Mouse (Mus musculus) liver, embryonic 14.5 days (tissue): ENCODE data around the gene Cda. TPM values are rescaled to one million over a fixed set of nuclear protein-coding genes. Genes with fewer than 3 reads are reported as not detected.

ENCODE experiments used
- ATAC-seq: fragments of 200-750 bp; cut with Nextera tagmentation; 2 replicates; pipeline ENCODE4 v1.8.0; 2017; ENCODE audit warnings: moderate number of reproducible peaks, mild to moderate bottlenecking, moderate library complexity; ENCODE audit not compliant: insufficient read depth
- DNase-seq, 3 experiments: peaks; one replicate each; pipeline ENCODE4 v3.0.0-alpha.2; 2012 to 2013; ENCODE audit warnings: low read depth in 3 of 3, low spot score in 3 of 3
- H3K27ac ChIP-seq: fragments of 300-500 bp; sonication (generic); 2 replicates; pipeline ENCODE4 v1.5.1; 2014; ENCODE audit warnings: moderate library complexity, mild to moderate bottlenecking, control low read depth, inconsistent platforms
- H3K27me3 ChIP-seq: fragments of 300-500 bp; sonication (generic); 2 replicates; pipeline ENCODE4 v1.6.1; 2014; ENCODE audit warnings: mild to moderate bottlenecking, low read length, moderate library complexity; ENCODE audit not compliant: control insufficient read depth, insufficient read depth
- H3K36me3 ChIP-seq: fragments of 300-500 bp; sonication (generic); replicated peaks from 2 replicates; pipeline ENCODE4 v1.6.1; 2014; ENCODE audit warnings: low read depth; ENCODE audit not compliant: control insufficient read depth, insufficient read depth
- H3K4me1 ChIP-seq, 2 experiments: fragments of 200-500 bp in 1 of 2; fragments of 300-500 bp in 1 of 2; sonication (generic) in 1 of 2; replicated peaks; 2 replicates each; pipeline ENCODE4 v1.6.1; 2012 to 2014; ENCODE audit warnings: antibody characterized with exemption in 1 of 2, inconsistent platforms in 1 of 2, low read length in 1 of 2; ENCODE audit not compliant: control insufficient read depth in 2 of 2, insufficient read depth in 2 of 2
- H3K4me2 ChIP-seq: fragments of 300-500 bp; sonication (generic); 2 replicates; pipeline ENCODE4 v1.6.1; 2014; ENCODE audit warnings: low read depth, mild to moderate bottlenecking, control low read depth, moderate library complexity
- H3K4me3 ChIP-seq, 2 experiments: fragments of 200-500 bp in 1 of 2; fragments of 300-500 bp in 1 of 2; sonication (generic) in 1 of 2; 2 replicates each; pipeline ENCODE4 v1.5.1; 2012 to 2014; ENCODE audit warnings: low read depth in 2 of 2, low read length in 2 of 2, mild to moderate bottlenecking in 2 of 2, control low read depth in 1 of 2, inconsistent platforms in 1 of 2, moderate library complexity in 1 of 2; ENCODE audit not compliant: insufficient read depth in 1 of 2
- H3K9ac ChIP-seq: fragments of 300-500 bp; sonication (generic); replicated peaks from 2 replicates; pipeline ENCODE4 v1.6.1; 2014; ENCODE audit warnings: mild to moderate bottlenecking, control low read depth, moderate library complexity
- H3K9me3 ChIP-seq: fragments of 300-500 bp; sonication (generic); 2 replicates; pipeline ENCODE4 v1.6.1; 2016; ENCODE audit warnings: low read length, mixed read lengths; ENCODE audit not compliant: control insufficient read depth
- CTCF ChIP-seq: IDR thresholded peaks from 2 replicates; pipeline ENCODE4 v1.5.1; 2016; ENCODE audit warnings: antibody characterized with exemption, low read depth, control low read depth
- EP300 ChIP-seq: IDR thresholded peaks from 2 replicates; pipeline ENCODE4 v1.6.1; 2016; ENCODE audit warnings: antibody characterized with exemption, low read depth
- WGBS: fragments of 180-500 bp; shearing (Covaris S2); extraction: QIAGEN DNeasy Blood & Tissue Kit; methylation state at CpG from one replicate; pipeline ENCODE4 v1.1.7; 2014; ENCODE audit not compliant: insufficient replicate concordance; 5-methylcytosine and 5-hydroxymethylcytosine counted together
- polyA plus RNA-seq, 2 experiments: library from polyadenylated mRNA; depleted of rRNA in 1 of 2; stranded (reverse) in 1 of 2; unstranded in 1 of 2; fragments of >200 nt; fragmentation: Nextera tagmentation in 1 of 2; extraction: Ambion mirVana in 1 of 2; gene quantifications; 2 replicates each; pipeline versions ENCODE4 v1.2.1 to v1.2.3; 2012 to 2014

The Cda gene
- polyA plus RNA-seq, 2 experiments: 2.6 to 3.7 TPM

DNA sequence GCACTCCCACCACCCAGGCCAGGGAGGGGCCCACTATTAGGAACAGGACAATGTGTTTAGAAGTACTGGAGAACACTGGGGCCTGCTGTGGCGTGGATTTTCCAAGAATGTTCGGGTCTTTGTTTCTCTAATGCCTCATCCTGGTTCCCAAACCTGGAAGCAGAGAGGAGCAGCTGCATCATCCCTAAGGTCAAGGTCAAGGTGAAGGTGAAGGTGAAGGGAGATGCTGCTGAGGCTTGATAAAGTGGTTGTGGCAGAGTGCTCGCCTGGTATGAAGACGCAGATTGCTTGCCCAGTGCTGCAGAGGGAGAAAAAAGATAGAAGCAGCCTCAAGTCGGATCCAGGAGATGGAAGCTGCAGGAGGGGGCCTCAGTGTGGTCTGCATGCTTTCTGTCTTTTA lies 16.0 kb downstream of the Cda start:
- Histone ChIP-seq H3K9ac (no peak overlapping the region), H3K36me3 (no peaks in the 10 kb centered on the region), H3K9me3 (no peaks in the 10 kb centered on the region), H3K27me3 (no peaks in the 10 kb centered on the region), H3K4me3 (no peak overlapping the region), H3K4me2 (no peak overlapping the region), H3K27ac (no peak overlapping the region), H3K4me1 (no peaks in the 10 kb centered on the region)
- WGBS: 63% methylated on average over 5 of the region's 5 CpGs
- no peak for ATAC-seq
- DNase-seq: no peak
- no peak for TF ChIP-seq CTCF
- TF ChIP-seq EP300: no peak

DNA sequence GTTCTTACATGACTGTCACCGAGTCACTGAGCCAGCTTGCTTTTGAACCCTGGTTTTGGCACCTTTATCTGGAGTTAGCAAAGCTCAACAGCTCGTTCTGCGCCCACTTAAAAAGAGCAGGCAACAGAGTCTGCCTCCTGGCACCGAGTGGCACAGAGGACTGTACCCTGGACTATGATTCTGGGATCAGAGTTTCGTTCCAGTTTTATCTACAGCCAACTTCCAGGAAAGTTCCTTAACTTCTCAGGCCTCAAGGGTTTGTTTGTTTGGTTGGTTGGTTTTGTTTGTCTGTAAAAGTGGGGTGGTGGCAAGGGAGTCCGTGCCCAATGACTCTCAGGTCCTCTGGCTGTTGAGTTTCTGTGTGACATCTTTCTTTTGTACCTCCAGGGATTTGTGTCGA lies 19.1 kb downstream of the Cda start:
- ATAC-seq: no peak
- peaks cover 0 to 2% of the 10 kb centered on the region in 2 experiments; a peak in 1 of 4 replicates for H3K4me1 ChIP-seq
- H3K36me3 ChIP-seq: no peaks in the 10 kb centered on the region
- TF ChIP-seq CTCF: no peak
- TF ChIP-seq EP300: no peak
- no peak overlapping the region for H3K4me2 ChIP-seq
- DNase-seq: no peak
- no peak overlapping the region for H3K9ac ChIP-seq
- H3K9me3 ChIP-seq: no peaks in the 10 kb centered on the region
- no peak overlapping the region for H3K27ac ChIP-seq
- H3K4me3 ChIP-seq: no peak overlapping the region
- WGBS: 54% methylated on average over 7 of the region's 7 CpGs
- H3K27me3 ChIP-seq: no peaks in the 10 kb centered on the region

DNA sequence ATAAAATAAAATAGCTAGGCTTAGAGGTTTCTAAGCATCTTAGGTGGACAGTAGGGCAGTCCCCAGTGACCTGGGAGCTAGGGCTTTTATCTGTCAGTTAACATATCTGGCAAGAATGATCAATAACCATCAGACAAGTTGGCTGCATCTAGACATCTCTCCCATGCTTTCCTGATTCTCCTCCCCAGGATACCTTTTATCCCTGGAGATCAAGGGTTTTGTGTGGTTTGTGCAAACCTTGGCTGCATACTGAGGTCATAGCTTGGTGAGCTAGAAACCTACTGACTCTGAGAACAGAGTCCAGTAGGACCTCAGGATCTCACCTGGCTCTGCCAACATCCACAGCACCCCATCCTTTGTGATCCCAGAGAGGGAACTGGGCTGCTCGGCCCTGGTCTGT lies 20.5 kb downstream of the Cda start:
- no peak for DNase-seq
- TF ChIP-seq CTCF: no peak
- TF ChIP-seq EP300: no peak
- WGBS: 46% methylated on average over 1 of the region's 1 CpGs

DNA sequence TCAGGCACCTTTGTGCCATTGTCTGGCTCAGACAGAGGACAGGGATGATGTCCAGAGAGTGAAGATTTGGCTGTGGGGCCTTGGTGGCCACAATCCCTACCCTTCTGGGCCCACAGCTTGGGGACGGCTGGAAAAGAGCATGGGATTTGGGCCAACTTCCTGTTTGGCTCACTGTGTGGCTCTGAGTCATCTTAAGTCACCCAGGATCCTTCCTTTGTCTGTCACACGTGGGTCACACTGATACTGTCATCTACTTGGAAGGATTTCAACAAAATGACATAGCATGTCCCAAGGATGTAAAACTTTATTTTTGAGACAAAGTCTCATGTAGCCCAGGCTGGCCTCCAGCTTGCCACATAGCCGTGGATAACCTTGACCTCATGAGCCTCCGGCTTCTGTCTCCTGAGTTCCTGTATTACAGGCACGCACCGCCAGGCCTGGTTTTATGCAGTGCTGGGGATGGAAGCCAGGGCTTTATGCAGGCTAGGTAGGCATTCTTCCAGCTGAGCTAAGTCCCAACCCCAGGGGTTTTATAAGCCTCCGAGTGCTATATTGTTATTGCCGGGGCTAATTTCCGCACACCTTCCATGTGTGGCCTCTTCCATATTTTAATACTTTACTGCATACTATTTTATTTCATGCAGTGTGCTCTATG lies 22.8 kb downstream of the Cda start:
- Histone ChIP-seq H3K4me2 (no peak overlapping the region), H3K4me1 (peaks cover 0 to 5% of the 10 kb centered on the region in 2 experiments; a peak in 2 of 4 replicates), H3K27me3 (no peaks in the 10 kb centered on the region), H3K9me3 (no peaks in the 10 kb centered on the region), H3K4me3 (no peak overlapping the region), H3K27ac (no peak overlapping the region), H3K36me3 (no peaks in the 10 kb centered on the region), H3K9ac (no peak overlapping the region)
- 59% methylated on average over 9 of the region's 9 CpGs for WGBS
- ATAC-seq (no peak), DNase-seq (no peak)
- TF ChIP-seq CTCF: no peak
- TF ChIP-seq EP300: no peak

More for the DNA sequence above, 20.5 kb downstream of the Cda start:
- H3K4me3 ChIP-seq: no peak overlapping the region
- ATAC-seq: no peak
- H3K27ac ChIP-seq: no peak overlapping the region
- H3K4me1 ChIP-seq: peaks cover 0 to 5% of the 10 kb centered on the region in 2 experiments; a peak in 2 of 4 replicates
- no peak overlapping the region for H3K9ac ChIP-seq
- no peaks in the 10 kb centered on the region for H3K36me3 ChIP-seq
- H3K4me2 ChIP-seq: no peak overlapping the region
- H3K9me3 ChIP-seq: no peaks in the 10 kb centered on the region
- no peaks in the 10 kb centered on the region for H3K27me3 ChIP-seq

DNA sequence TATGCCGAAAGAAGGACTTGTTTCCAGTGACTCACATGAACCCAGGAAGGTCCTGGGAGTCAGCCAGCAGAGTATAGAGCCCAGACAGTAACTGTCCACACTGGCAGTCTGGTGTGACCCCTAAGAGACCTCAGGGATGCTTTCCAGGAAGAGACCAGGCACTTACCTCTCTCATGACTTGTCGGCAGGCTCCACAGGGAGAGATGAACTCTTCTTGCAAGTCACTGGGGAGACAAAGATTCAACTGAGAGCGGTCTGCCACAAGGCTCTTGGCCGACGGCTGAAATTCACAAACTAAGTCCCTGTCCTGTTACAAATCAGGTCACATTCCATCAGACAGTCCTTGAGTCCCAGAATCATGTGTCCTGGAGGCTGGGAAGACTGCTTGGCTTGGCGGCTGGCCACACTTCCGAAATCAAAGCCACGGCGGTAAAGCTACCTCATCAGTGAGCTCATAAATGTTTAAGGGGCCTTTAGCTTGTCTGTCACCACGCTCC lies 24.4 kb downstream of the Cda start:
- no peak for ATAC-seq
- DNase-seq: no peak

More for the DNA sequence above, 24.4 kb downstream of the Cda start:
- Histone ChIP-seq H3K36me3 (no peaks in the 10 kb centered on the region), H3K27me3 (no peaks in the 10 kb centered on the region), H3K4me3 (no peak overlapping the region), H3K4me2 (no peak overlapping the region), H3K4me1 (peaks cover 0 to 5% of the 10 kb centered on the region in 2 experiments; a peak in 2 of 4 replicates), H3K9ac (no peak overlapping the region), H3K27ac (peak overlapping the region; percentile 22; the same call in 1 of the 2 replicates), H3K9me3 (no peaks in the 10 kb centered on the region)
- no peak for TF ChIP-seq EP300
- TF ChIP-seq CTCF: no peak
- WGBS: 69% methylated on average over 10 of the region's 10 CpGs
